Mouse (Mus musculus) spleen, postnatal 36 days (tissue): Measurements from ENCODE around the gene Amy2a1.
"Not testable (repeated sequence)": the region's sequence is repeated elsewhere in the genome, so short reads cannot be mapped to it uniquely, and the experiment has no call there.

Experiments
- DNase-seq, 2 experiments: peaks; one replicate each; pipeline ENCODE4 v3.0.0; 2022; ENCODE audit warnings: low spot score in 2 of 2, mixed read lengths in 1 of 2

Amy2a1 gene

DNA sequence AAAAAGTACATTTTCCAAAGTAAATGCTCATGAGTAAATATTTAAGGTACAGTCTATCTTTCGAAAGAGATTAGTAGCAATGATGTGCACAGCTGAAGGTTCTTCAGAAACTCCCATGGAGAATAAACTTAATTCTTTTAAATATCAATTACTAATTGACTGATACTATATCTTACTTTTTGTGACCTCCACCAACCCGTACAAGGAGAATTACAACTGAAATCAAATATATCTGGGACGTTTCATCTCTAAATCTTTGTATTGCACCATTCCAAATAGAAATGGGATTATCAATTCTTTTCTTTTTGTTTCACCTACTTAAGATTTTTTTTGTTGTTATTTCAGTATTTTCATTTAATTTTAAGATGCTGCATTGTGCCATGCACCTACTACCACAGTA, at the start of gene Amy2a1:
TSS of gene Amy2a1 (minus strand) at position 101 of the 400 bp plus-strand sequence.
- DNase-seq: not testable (repeated sequence)

DNA sequence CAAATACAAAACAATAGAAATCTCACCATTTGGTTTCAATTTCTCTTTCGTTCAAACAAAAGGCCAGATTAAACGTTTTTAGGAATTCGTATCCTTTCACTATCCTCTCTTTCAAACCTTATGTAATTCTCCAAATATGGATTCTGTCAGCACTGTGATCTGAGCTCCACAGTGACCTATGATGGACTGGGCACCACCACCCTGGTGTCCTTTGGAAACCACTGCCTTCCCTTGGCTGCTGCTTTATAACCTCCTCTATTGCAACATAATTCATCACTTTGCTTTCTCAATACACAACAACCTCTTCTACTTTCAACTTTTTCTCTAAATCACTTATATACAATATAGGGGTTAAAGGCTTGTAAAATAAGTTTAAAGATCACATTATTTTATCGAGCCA, 42.4 kb upstream of the Amy2a1 start:
- DNase-seq: no peak

DNA sequence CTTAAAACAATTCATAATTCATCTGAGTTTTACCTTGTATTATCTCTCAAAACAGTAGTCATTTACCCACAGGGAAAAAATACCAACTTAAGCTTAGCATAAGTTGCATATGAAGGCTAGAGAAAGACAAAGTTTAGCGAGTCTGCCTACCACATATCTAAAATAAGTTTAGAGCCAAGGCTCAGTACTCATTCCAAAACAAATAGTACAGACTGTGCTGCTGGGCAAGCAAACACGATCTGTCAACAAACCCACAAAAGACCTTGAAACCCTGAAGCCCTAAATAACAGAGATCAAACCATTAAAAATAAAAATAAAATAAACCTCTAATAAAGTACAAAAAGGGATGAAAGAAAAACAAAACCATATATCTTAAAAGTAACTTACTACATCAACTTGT, 41.9 kb upstream of the Amy2a1 start:
- no peak for DNase-seq

DNA sequence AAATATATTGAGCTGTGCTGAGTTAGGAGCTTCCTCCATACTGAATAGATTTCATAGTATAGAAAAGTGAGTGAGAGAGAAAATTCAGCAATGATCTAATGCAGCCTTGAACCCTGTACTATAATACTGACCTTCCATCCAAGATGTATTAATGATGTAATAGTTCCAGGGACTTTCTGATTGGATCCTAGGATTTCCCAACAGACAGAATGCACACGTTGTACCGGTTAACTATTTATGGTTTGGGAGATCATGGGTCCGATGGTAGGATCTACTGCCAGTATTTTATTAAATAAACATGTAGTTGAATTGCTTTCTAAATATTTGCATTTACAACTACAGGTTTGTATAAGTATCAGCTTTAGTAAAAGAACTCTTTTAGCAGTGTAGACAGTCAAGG, 39.9 kb upstream of the Amy2a1 start:
- no peak for DNase-seq

DNA sequence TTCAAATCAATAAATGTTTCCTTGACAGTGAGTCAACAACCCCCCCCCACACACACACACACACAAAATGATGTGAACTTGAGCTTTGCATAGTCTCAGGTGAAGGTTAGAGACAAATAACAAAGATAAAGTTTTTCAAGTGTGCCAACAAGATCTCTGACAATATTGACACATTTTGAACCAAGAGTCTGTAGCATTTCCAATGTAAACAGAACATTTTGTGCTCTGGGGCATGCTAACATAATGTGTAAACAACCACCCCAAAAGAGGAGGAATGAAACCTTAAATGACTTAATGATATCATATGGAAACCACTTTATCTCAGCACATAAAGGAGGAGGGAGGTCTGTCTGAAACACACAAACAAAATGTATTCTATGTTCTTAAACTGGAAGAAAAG, 7.5 kb upstream of the Amy2a1 start:
- no peak for DNase-seq
